Mouse (Mus musculus) forebrain, embryonic 13.5 days (tissue): ENCODE results near the gene Ern1. TPM values are rescaled to one million over a fixed set of nuclear protein-coding genes. Genes with fewer than 3 reads are reported as not detected.

ENCODE experiments used
- ATAC-seq: fragments of 200-750 bp; cut with Nextera tagmentation; 2 replicates; pipeline ENCODE4 v1.8.0; 2017
- H3K27ac ChIP-seq: fragments of 300-500 bp; sonication (generic); 2 replicates; pipeline ENCODE4 v1.5.1; 2015; ENCODE audit warnings: inconsistent platforms, mild to moderate bottlenecking, moderate library complexity
- H3K27me3 ChIP-seq: fragments of 300-500 bp; sonication (generic); 2 replicates; pipeline ENCODE4 v1.6.1; 2015; ENCODE audit warnings: mild to moderate bottlenecking, inconsistent platforms
- H3K36me3 ChIP-seq: fragments of 300-500 bp; sonication (generic); 2 replicates; pipeline ENCODE4 v1.6.1; 2015; ENCODE audit warnings: mild to moderate bottlenecking, inconsistent platforms; ENCODE audit not compliant: poor library complexity, severe bottlenecking
- H3K4me1 ChIP-seq: fragments of 300-500 bp; sonication (generic); 2 replicates; pipeline ENCODE4 v1.6.1; 2015; ENCODE audit warnings: inconsistent platforms
- H3K4me2 ChIP-seq: fragments of 300-500 bp; sonication (generic); 2 replicates; pipeline ENCODE4 v1.6.1; 2015; ENCODE audit warnings: inconsistent platforms, mild to moderate bottlenecking, moderate library complexity
- H3K4me3 ChIP-seq: fragments of 300-500 bp; sonication (generic); 2 replicates; pipeline ENCODE4 v1.5.1; 2015; ENCODE audit warnings: mild to moderate bottlenecking, inconsistent platforms
- H3K9ac ChIP-seq: fragments of 300-500 bp; sonication (generic); 2 replicates; pipeline ENCODE4 v1.6.1; 2015; ENCODE audit warnings: mild to moderate bottlenecking, inconsistent platforms
- H3K9me3 ChIP-seq: fragments of 300-500 bp; sonication (generic); replicated peaks from 2 replicates; pipeline ENCODE4 v1.6.1; 2016; ENCODE audit warnings: inconsistent platforms
- WGBS: fragments of 180-500 bp; shearing (Covaris S2); methylation state at CpG from one replicate; pipeline ENCODE4 v1.1.7; 2015; 5-methylcytosine and 5-hydroxymethylcytosine counted together
- polyA plus RNA-seq: library from polyadenylated mRNA; unstranded; fragments of >200 nt; fragmentation: Nextera tagmentation; extraction: Ambion mirVana; gene quantifications from 2 replicates; pipeline ENCODE4 v1.2.1, GENCODE M21; 2015

Gene Ern1
- 5.6 and 6.3 TPM in 2 replicates for polyA plus RNA-seq

DNA sequence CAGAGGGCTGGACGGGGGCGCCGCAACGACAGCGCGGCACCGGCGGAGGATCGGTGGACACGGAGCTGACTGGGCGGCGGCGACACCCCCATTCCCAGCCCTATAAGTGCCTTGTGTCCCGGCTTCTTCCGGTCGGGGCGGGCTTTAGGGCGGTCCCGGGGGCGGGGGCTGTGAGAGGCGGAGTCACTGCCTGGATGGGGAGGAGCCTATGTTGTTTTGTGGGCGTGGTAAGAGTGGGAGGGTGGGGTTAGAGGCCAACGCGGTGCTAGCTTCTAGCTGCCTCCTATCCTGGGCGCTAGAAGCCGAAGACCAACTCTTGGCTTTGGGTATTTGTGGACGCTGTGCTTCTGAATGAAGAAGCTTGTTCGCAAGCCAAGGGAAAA lies at the start of gene Ern1:
Gene Ern1 (minus strand): TSS at position 120 of the 383 bp plus-strand sequence.
- peak within 1 kb of the TSS; percentile 79 for H3K9ac ChIP-seq
- H3K27me3 ChIP-seq = no peaks in the 10 kb centered on the region
- no peaks in the 10 kb centered on the region for H3K9me3 ChIP-seq
- under 1% methylated on average over 28 of the region's 28 CpGs for WGBS
- peak; percentile 97 for ATAC-seq
- peak within 1 kb of the TSS; percentile 81 for H3K27ac ChIP-seq
- peak within 1 kb of the TSS; percentile 73 for H3K4me2 ChIP-seq
- H3K4me1 ChIP-seq = peaks cover 13% of the 10 kb centered on the region
- no peaks in the 10 kb centered on the region for H3K36me3 ChIP-seq
- peak within 1 kb of the TSS; percentile 86 for H3K4me3 ChIP-seq

- peak overlapping the region; percentile 51 for H3K27ac ChIP-seq
- no peak overlapping the region for H3K4me2 ChIP-seq
- H3K36me3 ChIP-seq = peaks cover 10% of the 10 kb centered on the region; the same call in 1 of the 2 replicates
- H3K27me3 ChIP-seq = no peaks in the 10 kb centered on the region
- no peak overlapping the region; the same call in 1 of the 2 replicates for H3K9ac ChIP-seq
- H3K4me3 ChIP-seq = no peak overlapping the region
- 0 out of 2 replicates have a peak, but pooled peaks cover 3% of the 10 kb centered on the region for H3K4me1 ChIP-seq
- 66% methylated on average over 11 of the region's 11 CpGs for WGBS
- no peak for ATAC-seq
- no peaks in the 10 kb centered on the region for H3K9me3 ChIP-seq
Measured at GRCm38 (mm10) chr11:106536253-106536912, 48.7 kb upstream of the Ern1 start.

GRCm38 (mm10) chr11:106535660-106536252 lies 48.1 kb upstream of the Ern1 start:
- WGBS = 89% methylated on average over 9 of the region's 9 CpGs
- no peak overlapping the region for H3K4me3 ChIP-seq
- H3K9me3 ChIP-seq = no peaks in the 10 kb centered on the region
- H3K36me3 ChIP-seq = peaks cover 10% of the 10 kb centered on the region; the same call in 1 of the 2 replicates
- H3K27ac ChIP-seq = no peak overlapping the region
- H3K4me2 ChIP-seq = no peak overlapping the region
- 0 out of 2 replicates have a peak, but pooled peaks cover 3% of the 10 kb centered on the region for H3K4me1 ChIP-seq
- ATAC-seq = no peak
- no peak overlapping the region for H3K9ac ChIP-seq
- no peaks in the 10 kb centered on the region for H3K27me3 ChIP-seq

DNA sequence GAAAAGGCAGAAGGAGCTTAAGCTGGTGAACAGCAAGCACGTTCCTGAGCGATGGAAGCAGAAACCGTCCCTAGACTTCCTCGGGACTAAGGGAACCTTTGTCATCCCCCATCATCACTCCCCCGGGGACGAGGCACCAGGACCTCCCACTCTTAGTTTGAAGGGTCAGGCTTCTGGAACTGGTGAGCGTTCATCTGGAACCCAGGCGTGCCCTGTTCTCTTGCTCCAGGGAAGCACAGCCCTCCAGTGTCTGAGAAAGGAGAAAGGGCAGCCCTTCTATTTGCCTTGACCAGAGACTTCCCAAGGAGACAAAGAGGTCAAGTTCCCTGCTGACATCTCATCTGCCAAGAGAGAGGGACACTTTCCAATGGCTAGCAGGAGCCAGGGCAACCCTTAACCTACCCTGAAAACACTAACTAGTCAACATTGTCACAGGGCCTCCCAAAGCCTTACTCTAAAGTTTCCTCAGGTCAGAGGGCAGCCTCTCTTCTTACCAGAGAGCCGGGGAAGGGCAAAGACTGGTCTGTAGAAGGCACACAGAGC lies 44.7 kb upstream of the Ern1 start:
- no peak for ATAC-seq

DNA sequence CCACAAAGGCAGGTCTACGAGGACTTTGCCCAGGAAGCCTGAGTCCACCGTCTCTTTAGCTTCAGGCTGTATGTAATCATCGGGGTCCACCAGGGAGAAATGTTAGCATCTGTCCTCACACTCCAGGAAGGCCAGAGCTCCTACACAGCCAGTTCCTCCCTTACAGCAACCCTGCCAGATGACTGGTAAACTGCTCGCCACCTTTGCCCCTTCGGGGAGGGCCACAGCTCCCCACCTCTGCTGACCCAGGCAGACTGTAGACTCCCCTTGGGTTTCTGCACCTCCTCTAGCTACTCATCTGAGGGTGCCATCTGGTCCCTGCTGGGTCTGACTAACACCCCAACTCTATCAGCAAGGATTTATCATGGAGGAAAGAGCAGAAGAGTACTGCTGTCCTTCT lies 42.1 kb upstream of the Ern1 start:
- Histone ChIP-seq H3K9ac (no peak overlapping the region), H3K9me3 (no peaks in the 10 kb centered on the region), H3K4me3 (no peak overlapping the region), H3K4me1 (no peaks in the 10 kb centered on the region; the same call in 1 of the 2 replicates), H3K4me2 (no peak overlapping the region), H3K27me3 (no peaks in the 10 kb centered on the region), H3K36me3 (peaks cover 10% of the 10 kb centered on the region), H3K27ac (no peak overlapping the region)
- no peak for ATAC-seq
- 88% methylated on average over 5 of the region's 5 CpGs for WGBS

More for the DNA sequence above, 44.7 kb upstream of the Ern1 start:
- peaks cover 3% of the 10 kb centered on the region; the same call in 1 of the 2 replicates for H3K4me1 ChIP-seq
- no peak overlapping the region for H3K27ac ChIP-seq
- H3K9ac ChIP-seq = no peak overlapping the region
- H3K4me2 ChIP-seq = no peak overlapping the region
- no peaks in the 10 kb centered on the region for H3K27me3 ChIP-seq
- 80% methylated on average over 9 of the region's 9 CpGs for WGBS
- H3K9me3 ChIP-seq = no peaks in the 10 kb centered on the region
- H3K36me3 ChIP-seq = peaks cover 10% of the 10 kb centered on the region; the same call in 1 of the 2 replicates
- H3K4me3 ChIP-seq = no peak overlapping the region

DNA sequence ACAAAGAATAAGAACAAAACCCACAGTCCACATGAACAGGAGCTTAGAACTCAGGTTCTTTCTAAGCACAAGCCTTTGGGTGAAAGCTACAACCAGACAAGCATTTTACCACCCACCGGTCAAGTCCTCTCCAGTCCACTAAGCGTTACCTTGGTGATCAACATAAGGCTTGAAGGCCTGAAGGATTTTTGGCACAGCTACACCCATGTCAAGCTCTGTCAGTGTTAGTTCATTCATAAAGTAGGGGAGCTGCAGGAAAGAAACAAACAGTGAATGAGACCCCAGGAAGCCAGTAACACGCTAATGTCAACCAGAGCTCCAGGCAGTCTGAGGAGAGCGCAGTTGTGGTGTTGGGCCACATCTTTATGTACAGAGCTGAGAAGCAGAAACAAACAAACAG lies 41.5 kb upstream of the Ern1 start:
- Histone ChIP-seq H3K4me2 (no peak overlapping the region), H3K9ac (no peak overlapping the region), H3K27me3 (no peaks in the 10 kb centered on the region), H3K4me3 (no peak overlapping the region), H3K9me3 (no peaks in the 10 kb centered on the region), H3K36me3 (peaks cover 10% of the 10 kb centered on the region), H3K4me1 (no peaks in the 10 kb centered on the region; the same call in 1 of the 2 replicates), H3K27ac (no peak overlapping the region)
- 80% methylated on average over 4 of the region's 4 CpGs for WGBS
- ATAC-seq = no peak

DNA sequence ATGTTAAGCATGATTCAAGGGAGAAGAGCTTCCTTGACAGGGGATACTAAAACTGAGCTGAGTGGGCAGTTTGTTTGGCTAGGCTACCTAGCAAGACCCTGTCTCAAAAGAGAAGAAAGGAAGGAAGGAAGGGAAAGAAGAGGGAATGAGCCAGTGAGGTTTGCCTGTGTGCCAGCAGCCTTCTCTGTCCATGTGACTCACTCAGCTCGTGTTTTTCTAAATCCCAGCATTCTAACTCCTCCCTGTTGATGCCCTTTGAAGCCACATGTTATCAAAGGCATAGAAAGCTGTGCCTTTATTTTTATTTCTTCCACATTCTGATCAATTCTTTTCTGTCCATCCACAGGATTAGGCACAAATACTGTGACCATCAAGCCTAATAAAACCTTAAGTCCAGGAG lies 40.3 kb upstream of the Ern1 start:
- Histone ChIP-seq H3K36me3 (peaks cover 10% of the 10 kb centered on the region), H3K9me3 (no peaks in the 10 kb centered on the region), H3K9ac (no peak overlapping the region), H3K27ac (no peak overlapping the region), H3K4me3 (no peak overlapping the region), H3K4me2 (no peak overlapping the region), H3K27me3 (no peaks in the 10 kb centered on the region), H3K4me1 (no peaks in the 10 kb centered on the region; the same call in 1 of the 2 replicates)
- WGBS = 16% methylated on average over 1 of the region's 1 CpGs
- no peak for ATAC-seq

- no peak for ATAC-seq
- no peaks in the 10 kb centered on the region for H3K27me3 ChIP-seq
- no peak overlapping the region for H3K9ac ChIP-seq
- no peak overlapping the region for H3K27ac ChIP-seq
- no peak overlapping the region for H3K4me2 ChIP-seq
- WGBS = 39% methylated on average over 10 of the region's 10 CpGs
- H3K36me3 ChIP-seq = peaks cover 7% of the 10 kb centered on the region
- H3K9me3 ChIP-seq = no peaks in the 10 kb centered on the region
- H3K4me3 ChIP-seq = no peak overlapping the region
- no peaks in the 10 kb centered on the region; the same call in 1 of the 2 replicates for H3K4me1 ChIP-seq
Measured at GRCm38 (mm10) chr11:106527147-106527821, 39.6 kb upstream of the Ern1 start.

DNA sequence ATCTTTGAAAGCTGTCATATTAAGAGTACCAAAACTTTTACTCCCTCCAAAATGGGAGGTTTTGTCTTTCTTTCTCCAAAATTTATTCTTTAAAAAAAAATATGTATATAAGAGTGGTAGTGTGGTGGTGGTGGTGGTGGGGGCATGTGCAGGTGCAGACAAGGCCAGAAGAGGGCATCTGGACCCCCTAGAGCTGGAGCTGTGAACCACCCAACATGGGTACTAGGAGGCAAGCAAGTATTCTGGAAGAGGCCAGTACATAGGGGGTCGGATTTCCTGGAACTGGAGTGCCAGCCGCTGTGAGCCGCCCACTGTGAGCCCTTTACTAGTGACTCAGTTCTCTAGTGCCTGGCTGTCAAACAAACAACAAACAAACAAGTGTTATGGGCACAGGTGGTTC lies 34.9 kb upstream of the Ern1 start:
- H3K27me3 ChIP-seq = no peaks in the 10 kb centered on the region

GRCm38 (mm10) chr11:106521612-106522011 lies 34.0 kb upstream of the Ern1 start:
- H3K4me3 ChIP-seq = no peak overlapping the region
- no peaks in the 10 kb centered on the region for H3K9me3 ChIP-seq
- no peaks in the 10 kb centered on the region for H3K27me3 ChIP-seq
- no peak overlapping the region for H3K4me2 ChIP-seq
- no peak overlapping the region for H3K9ac ChIP-seq
- H3K4me1 ChIP-seq = peaks cover 13% of the 10 kb centered on the region
- WGBS = 41% methylated on average over 4 of the region's 4 CpGs
- H3K36me3 ChIP-seq = no peaks in the 10 kb centered on the region; the same call in 1 of the 2 replicates
- no peak overlapping the region for H3K27ac ChIP-seq
- no peak for ATAC-seq

More for the DNA sequence above, 34.9 kb upstream of the Ern1 start:
- no peak for ATAC-seq
- Histone ChIP-seq H3K9ac (no peak overlapping the region), H3K4me1 (peaks cover 13% of the 10 kb centered on the region), H3K9me3 (no peaks in the 10 kb centered on the region), H3K27ac (no peak overlapping the region), H3K36me3 (no peaks in the 10 kb centered on the region; the same call in 1 of the 2 replicates), H3K4me3 (no peak overlapping the region), H3K4me2 (no peak overlapping the region)
- 40% methylated on average over 3 of the region's 3 CpGs for WGBS

- H3K9me3 ChIP-seq = no peaks in the 10 kb centered on the region
- ATAC-seq = no peak
- no peak overlapping the region for H3K4me2 ChIP-seq
- peaks cover 13% of the 10 kb centered on the region for H3K4me1 ChIP-seq
- H3K27me3 ChIP-seq = no peaks in the 10 kb centered on the region
- no peak overlapping the region for H3K9ac ChIP-seq
- H3K27ac ChIP-seq = no peak overlapping the region
- no peak overlapping the region for H3K4me3 ChIP-seq
- H3K36me3 ChIP-seq = no peaks in the 10 kb centered on the region; the same call in 1 of the 2 replicates
- WGBS = 26% methylated on average over 3 of the region's 3 CpGs
Measured at GRCm38 (mm10) chr11:106520404-106520803, 32.8 kb upstream of the Ern1 start.

DNA sequence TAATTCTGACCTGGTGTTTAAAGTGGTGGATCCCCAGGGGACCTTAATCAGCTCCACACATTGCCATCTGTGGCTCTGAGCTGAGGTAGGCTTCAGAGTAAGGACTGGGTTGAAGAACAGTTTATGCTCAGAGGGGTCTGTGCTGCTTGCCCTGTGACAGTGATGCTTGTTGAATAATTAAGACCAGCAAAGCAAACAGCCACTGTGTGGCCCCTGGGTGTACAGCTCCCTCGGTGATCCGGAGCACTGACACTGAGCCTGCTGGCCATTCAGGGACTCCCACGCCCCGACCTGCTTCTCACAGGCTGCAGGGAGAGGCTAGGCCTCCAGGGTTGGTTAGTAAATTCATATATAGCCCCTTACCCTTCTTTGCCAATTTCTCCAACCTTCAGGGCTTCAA lies 31.9 kb upstream of the Ern1 start:
- Histone ChIP-seq H3K4me3 (no peak overlapping the region), H3K9ac (no peak overlapping the region), H3K4me1 (peaks cover 13% of the 10 kb centered on the region), H3K27ac (no peak overlapping the region), H3K9me3 (no peaks in the 10 kb centered on the region), H3K4me2 (no peak overlapping the region), H3K36me3 (no peaks in the 10 kb centered on the region), H3K27me3 (no peaks in the 10 kb centered on the region)
- no peak for ATAC-seq
- WGBS = 45% methylated on average over 4 of the region's 4 CpGs
